ENCODE assay signal across 9 mouse cellular contexts in the genomic region with DNA sequence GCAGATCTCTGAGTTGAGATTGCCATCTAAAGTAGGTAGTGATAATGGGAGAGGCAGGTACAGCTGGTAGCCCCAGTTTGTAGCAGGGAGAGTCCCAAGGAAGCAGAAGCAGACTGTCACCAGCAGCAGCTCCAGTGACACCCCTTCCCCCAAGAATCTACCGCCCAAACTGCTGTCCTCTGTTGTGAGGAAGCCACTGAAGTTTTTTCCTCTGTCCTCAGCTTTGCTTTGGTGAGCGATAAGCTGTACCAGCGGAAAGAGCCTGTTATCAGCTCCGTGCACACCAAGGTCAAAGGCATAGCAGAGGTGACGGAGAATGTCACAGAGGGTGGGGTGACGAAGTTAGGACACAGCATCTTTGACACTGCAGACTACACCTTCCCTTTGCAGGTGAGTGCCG. TPM values are rescaled to one million over a fixed set of nuclear protein-coding genes. Genes with fewer than 3 reads are reported as not detected.
A peak's percentile ranks its signal among the peaks of the same experiment; 100 is the strongest.
DNase-seq lines count a peak whose midpoint lies in the region; ATAC-seq and TF ChIP-seq lines count a peak whose summit lies in the region.
"Had no signal": no experiment of that assay in that cellular context is flagged by ENCODE, and none has a peak within 500 bp of the region (broad histone marks: within the 10 kb centered on the region; RNA-seq: fewer than 3 reads in every experiment).

No protein-coding gene starts in this region.

- TF ChIP-seq POLR2A in MEL (IDR thresholded peaks at IDR 0.05; ENCODE audit: control insufficient read depth in 1 of 2, insufficient read depth in 1 of 2, low read depth in 1 of 2, low read length in 2 of 2, poor library complexity in 1 of 2), result peak in 1 of 2 experiments; percentile 39; a peak in 1 of 4 replicates

- H3K4me2 ChIP-seq in heart, embryonic 15.5 days, result peak overlapping the region; percentile 42

- no peak for TF ChIP-seq CTCF in MEL (IDR thresholded peaks at IDR 0.05 in 2 of 3, conservative IDR thresholded peaks at IDR 0.05 in 1 of 3; ENCODE audit: control insufficient read depth in 1 of 3, insufficient read depth in 1 of 3, low read depth in 2 of 3, low read length in 3 of 3, poor library complexity in 1 of 3, severe bottlenecking in 1 of 3)

- 21% methylated on average over 7 of the region's 7 CpGs for WGBS in heart, embryonic 10.5 days
- 25% methylated on average over 7 of the region's 7 CpGs for WGBS in heart, embryonic 15.5 days

- no peaks in the 10 kb centered on the region for H3K9me3 ChIP-seq in heart, embryonic 10.5 days
- no peaks in the 10 kb centered on the region for H3K9me3 ChIP-seq in MEL (replicated peaks; ENCODE audit: insufficient read depth, low read length)
- H3K9me3 ChIP-seq in heart, embryonic 15.5 days (replicated peaks), result no peaks in the 10 kb centered on the region

- TF ChIP-seq RAD21 in MEL (IDR thresholded peaks at IDR 0.05; ENCODE audit: low read depth, low read length), result no peak

- H3K9ac ChIP-seq in MEL (ENCODE audit: control insufficient read depth, low read depth, low read length, poor library complexity, severe bottlenecking), result peak overlapping the region; percentile 60
- H3K9ac ChIP-seq in heart, embryonic 15.5 days, result no peak overlapping the region

- peak; percentile 96 to 98 for TF ChIP-seq EP300 in MEL (IDR thresholded peaks at IDR 0.05; ENCODE audit: low read depth in 1 of 2, low read length in 2 of 2)

- peak overlapping the region; percentile 82 for H3K27ac ChIP-seq in heart, embryonic 10.5 days
- H3K27ac ChIP-seq in MEL (ENCODE audit: control insufficient read depth, low read depth, low read length), result peak overlapping the region; percentile 86
- peak overlapping the region; percentile 63; the same call in 1 of the 2 replicates for H3K27ac ChIP-seq in heart, embryonic 15.5 days

- no peaks in the 10 kb centered on the region for H3K27me3 ChIP-seq in heart, embryonic 10.5 days (ENCODE audit: insufficient read depth, poor library complexity, severe bottlenecking)
- H3K27me3 ChIP-seq in MEL (ENCODE audit: control insufficient read depth in 1 of 2, insufficient read depth in 2 of 2, low read length in 2 of 2), result no peaks in the 10 kb centered on the region
- H3K27me3 ChIP-seq in heart, embryonic 15.5 days, result no peaks in the 10 kb centered on the region
- H3K27me3 ChIP-seq: Patski had no signal

- H3K4me1 ChIP-seq in heart, embryonic 10.5 days, result peaks cover 37% of the 10 kb centered on the region
- peaks cover 20 to 44% of the 10 kb centered on the region in 2 experiments for H3K4me1 ChIP-seq in MEL (ENCODE audit: control insufficient read depth in 1 of 2, insufficient read depth in 2 of 2, low read length in 2 of 2)
- peaks cover 25% of the 10 kb centered on the region for H3K4me1 ChIP-seq in heart, embryonic 15.5 days (replicated peaks)

- ATAC-seq in heart, embryonic 15.5 days (replicated peaks; ENCODE audit: insufficient number of reproducible peaks, insufficient read depth, low FRiP score, low read depth), result peak; percentile 24; the same call in 1 of the 2 replicates
- ATAC-seq in megakaryocyte-erythroid progenitor cell, adult 5-6 weeks (replicated peaks; ENCODE audit: low FRiP score, low TSS enrichment, poor library complexity, severe bottlenecking), result peak; percentile 90
- ATAC-seq: Patski had no signal

- intact Hi-C loops in heart, postnatal 14 days (cut with DNase I), result no loop called here

- peaks cover 24% of the 10 kb centered on the region for H3K79me2 ChIP-seq in MEL (ENCODE audit: control insufficient read depth, insufficient read depth, low read length, poor library complexity)

- DNase-seq in heart, embryonic 10.5 days (ENCODE audit: low spot score), result peak; percentile 93
- DNase-seq in heart, postnatal 14 days, result no peak
- DNase-seq in MEL (ENCODE audit: low read depth, low spot score), result peak; percentile 95
- DNase-seq in natural killer cell, adult 2 months (ENCODE audit: low spot score in 2 of 2), result no peak
- no peak for DNase-seq in cerebellum, adult 11-12 months
- DNase-seq in MN1 (ENCODE audit: low spot score), result no peak

- peak overlapping the region; percentile 10; the same call in 1 of the 2 replicates for H3K4me3 ChIP-seq in heart, embryonic 10.5 days
- peak overlapping the region; percentile 18 to 51 for H3K4me3 ChIP-seq in MEL (ENCODE audit: control insufficient read depth in 1 of 2, insufficient read depth in 1 of 2, low read depth in 2 of 2, low read length in 2 of 2)
- no peak overlapping the region for H3K4me3 ChIP-seq in heart, embryonic 15.5 days

- 0 out of 2 replicates have a peak, but pooled peaks cover 3% of the 10 kb centered on the region for H3K36me3 ChIP-seq in heart, embryonic 10.5 days
- peaks cover 0 to 40% of the 10 kb centered on the region in 2 experiments; a peak in 3 of 4 replicates for H3K36me3 ChIP-seq in MEL (ENCODE audit: control insufficient read depth in 1 of 2, insufficient read depth in 2 of 2, low read length in 2 of 2)
- H3K36me3 ChIP-seq in heart, embryonic 15.5 days, result no peaks in the 10 kb centered on the region

TF ChIP-seq in MEL, 35 proteins besides CTCF, POLR2A, EP300 and RAD21 (continues in another document):
- TF ChIP-seq UBTF (IDR thresholded peaks at IDR 0.05; ENCODE audit: borderline replicate concordance, insufficient read depth, low read depth, low read length), result no peak
- TF ChIP-seq TCF12 (IDR thresholded peaks at IDR 0.05; ENCODE audit: low read depth, low read length), result peak; percentile 98
- peak; percentile 93 for TF ChIP-seq SIN3A (IDR thresholded peaks at IDR 0.05; ENCODE audit: low read length)
- 0 out of 2 replicates have a peak, but pooled peaks have one; percentile 18 for TF ChIP-seq MAFK (IDR thresholded peaks at IDR 0.05; ENCODE audit: borderline replicate concordance, low read depth, low read length)
- no peak for TF ChIP-seq MAX (IDR thresholded peaks at IDR 0.05; ENCODE audit: low read length)
- no peak for TF ChIP-seq CHD1 (IDR thresholded peaks at IDR 0.05; ENCODE audit: low read depth, low read length)
- peak; percentile 98 for TF ChIP-seq GATA1 (IDR thresholded peaks at IDR 0.05; ENCODE audit: low read depth, low read length)
- TF ChIP-seq MAZ (IDR thresholded peaks at IDR 0.05; ENCODE audit: low read depth, low read length), result peak; percentile 59
- TF ChIP-seq MYC (IDR thresholded peaks at IDR 0.05; ENCODE audit: low read depth, low read length), result peak; percentile 71; the same call in 1 of the 2 replicates
- no peak for TF ChIP-seq ELF1 (IDR thresholded peaks at IDR 0.05; ENCODE audit: low read depth, low read length)
- peak; percentile 95 for TF ChIP-seq ETS1 (IDR thresholded peaks at IDR 0.05; ENCODE audit: low read depth, low read length)
- TF ChIP-seq GABPA (IDR thresholded peaks at IDR 0.05; ENCODE audit: low read depth, low read length), result no peak
- peak; percentile 8; the same call in 1 of the 2 replicates for TF ChIP-seq SMC3 (IDR thresholded peaks at IDR 0.05; ENCODE audit: low read depth, low read length)
- peak; percentile 35; the same call in 1 of the 2 replicates for TF ChIP-seq TBP (IDR thresholded peaks at IDR 0.05; ENCODE audit: low read depth, low read length)
- TF ChIP-seq ZKSCAN1 (IDR thresholded peaks at IDR 0.05; ENCODE audit: low read depth, low read length), result no peak
- TF ChIP-seq MEF2A (IDR thresholded peaks at IDR 0.05; ENCODE audit: extremely low read depth, insufficient replicate concordance, low read depth, low read length, poor library complexity, severe bottlenecking), result no peak
- TF ChIP-seq TAL1 (IDR thresholded peaks at IDR 0.05; ENCODE audit: low read length), result peak; percentile 97
- peak; percentile 66 for TF ChIP-seq BHLHE40 (IDR thresholded peaks at IDR 0.05; ENCODE audit: borderline replicate concordance, low read depth, low read length)
- no peak for TF ChIP-seq POLR2AphosphoS5 (IDR thresholded peaks at IDR 0.05; ENCODE audit: borderline replicate concordance, low read depth, low read length)
- no peak for TF ChIP-seq ZMIZ1 (IDR thresholded peaks at IDR 0.05; ENCODE audit: low read depth, low read length)
- TF ChIP-seq MYB (IDR thresholded peaks at IDR 0.05; ENCODE audit: low read depth, low read length), result peak; percentile 67; the same call in 1 of the 2 replicates
- TF ChIP-seq RCOR1 (IDR thresholded peaks at IDR 0.05; ENCODE audit: low read depth, low read length), result peak; percentile 94

RNA-seq across cellular contexts. Expression of a gene that starts 8.8 kb away (rescaled TPM):
- polyA plus RNA-seq in heart, embryonic 10.5 days (2016; fragmentation: Nextera tagmentation; extraction: Ambion mirVana), result 0.33 and 0.47 TPM in 2 replicates
- 1 to 10 TPM; 4.0 to 4.3 TPM for total RNA-seq in heart, postnatal 14 days (2021)
- 25.3 and 29.3 TPM in 2 replicates for total RNA-seq in MEL (2012; rRNA removed)
- 100 to 1,000 TPM in 1 of 2 experiments, 10 to 100 TPM in 1; 40.8 to 254 TPM for polyA plus RNA-seq in MEL (2012; ENCODE audit: insufficient read depth in 1 of 2, insufficient read length in 2 of 2, low read depth in 1 of 2, low replicate concordance in 2 of 2, missing spikeins in 1 of 2)
- polyA plus RNA-seq in heart, embryonic 15.5 days (2015; fragmentation: Nextera tagmentation; extraction: Ambion mirVana), result 3.0 and 3.7 TPM in 2 replicates
- 1.2 and 3.0 TPM in 2 replicates for total RNA-seq in megakaryocyte-erythroid progenitor cell, adult 5-6 weeks (2014; fragmentation: Nextera tagmentation)
- total RNA-seq in megakaryocyte-erythroid progenitor cell, adult 5-6 weeks (2017), result 1.9 and 2.9 TPM in 2 replicates

RNA-seq across cellular contexts. Expression of a gene that starts 38.2 kb away (rescaled TPM):
- 25.2 and 35.2 TPM in 2 replicates for polyA plus RNA-seq in heart, embryonic 10.5 days (2016; fragmentation: Nextera tagmentation; extraction: Ambion mirVana)
- 10 to 100 TPM; 49.4 to 58.5 TPM for total RNA-seq in heart, postnatal 14 days (2021)
- 1.5 TPM in 2 replicates for total RNA-seq in MEL (2012; rRNA removed)
- 1 to 10 TPM in 1 of 2 experiments, not detected in 1; 1.9 TPM for polyA plus RNA-seq in MEL (2012; ENCODE audit: insufficient read depth in 1 of 2, insufficient read length in 2 of 2, low read depth in 1 of 2, low replicate concordance in 2 of 2, missing spikeins in 1 of 2)
- 30.7 and 39.3 TPM in 2 replicates for polyA plus RNA-seq in heart, embryonic 15.5 days (2015; fragmentation: Nextera tagmentation; extraction: Ambion mirVana)
- total RNA-seq in megakaryocyte-erythroid progenitor cell, adult 5-6 weeks (2014; fragmentation: Nextera tagmentation), result 1.7 and 6.7 TPM in 2 replicates
- total RNA-seq in megakaryocyte-erythroid progenitor cell, adult 5-6 weeks (2017), result 4.7 and 6.1 TPM in 2 replicates

RNA-seq across cellular contexts. Expression of a gene that starts 54.8 kb away (rescaled TPM):
- 14.9 and 16.3 TPM in 2 replicates for polyA plus RNA-seq in heart, embryonic 10.5 days (2016; fragmentation: Nextera tagmentation; extraction: Ambion mirVana)
- total RNA-seq in heart, postnatal 14 days (2021), result 10 to 100 TPM; 13.5 to 14.1 TPM
- 14.7 and 15.2 TPM in 2 replicates for total RNA-seq in MEL (2012; rRNA removed)
- polyA plus RNA-seq in MEL (2012; ENCODE audit: insufficient read depth in 1 of 2, insufficient read length in 2 of 2, low read depth in 1 of 2, low replicate concordance in 2 of 2, missing spikeins in 1 of 2), result 10 to 100 TPM in 1 of 2 experiments, not detected in 1; 30.9 TPM
- polyA plus RNA-seq in heart, embryonic 15.5 days (2015; fragmentation: Nextera tagmentation; extraction: Ambion mirVana), result 19.2 and 21.0 TPM in 2 replicates
- total RNA-seq in megakaryocyte-erythroid progenitor cell, adult 5-6 weeks (2014; fragmentation: Nextera tagmentation), result 15.5 and 29.1 TPM in 2 replicates
- total RNA-seq in megakaryocyte-erythroid progenitor cell, adult 5-6 weeks (2017), result 5.7 and 8.8 TPM in 2 replicates

Comparison
In these comparisons a context has a peak if more than half of its experiments do, and no peak if none do; other contexts are left out.
1. DNase-seq: peak in heart, embryonic 10.5 days (single experiment) and MEL (single experiment); none in heart, postnatal 14 days (0 of 2), natural killer cell, adult 2 months (0 of 2), cerebellum, adult 11-12 months (single experiment) and MN1 (single experiment).
2. RNA of a gene that starts 38.2 kb away (total RNA-seq): 49.4 to 58.5 TPM in heart, postnatal 14 days; 1.7 to 6.7 TPM in megakaryocyte-erythroid progenitor cell, adult 5-6 weeks and 1.5 TPM in MEL; every median in the first group is over 4 times any median in the second.
3. Peak in every context shown above with its lines, with median percentiles within 50 percentile points of each other: H3K27ac ChIP-seq.